Mouse (Mus musculus): ENCODE measurements at regions not wholly inside any gene's neighbourhood (a gene's known extent, or its start where the extent isn't known, plus 50 kb on each side); places are given as distances from the start of the nearest gene placed in this dataset.

DNA sequence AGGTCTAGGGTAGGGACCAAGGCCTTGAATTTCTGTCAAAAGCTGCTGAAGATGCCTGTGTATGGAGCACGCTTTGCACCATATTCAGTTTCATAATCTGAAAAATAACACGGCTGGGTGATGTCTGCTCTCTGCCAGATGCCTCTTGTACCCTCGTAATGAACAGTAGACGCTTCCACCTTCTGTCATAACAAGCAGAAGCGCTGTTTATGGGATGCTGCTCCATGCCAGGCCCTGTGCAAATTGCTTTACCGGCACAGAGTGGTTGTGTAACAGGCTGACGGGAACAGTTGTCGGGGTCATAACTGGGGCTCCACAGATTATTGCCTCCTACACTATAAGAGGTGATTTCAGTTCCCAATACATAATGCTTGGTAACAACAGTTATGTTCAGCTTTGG lies 211.5 kb upstream of the Tnp1 start:
- Histone ChIP-seq H3K4me1 (ENCODE audit: control insufficient read depth, insufficient read depth, low read length) (no peaks in the 10 kb centered on the region), H3K27me3 (ENCODE audit: control insufficient read depth, insufficient read depth, low read length) (no peaks in the 10 kb centered on the region), H3K27ac (ENCODE audit: low read depth, low read length) (no peak overlapping the region), H3K4me3 (ENCODE audit: low read depth, low read length) (no peak overlapping the region), H3K4me2 (ENCODE audit: low read depth, low read length) (no peak overlapping the region), H3K36me3 (ENCODE audit: control insufficient read depth, insufficient read depth, low read length) (no peaks in the 10 kb centered on the region), H3K9me3 (ENCODE audit: control insufficient read depth, low read length) (0 out of 2 replicates have a peak, but pooled peaks cover 3% of the 10 kb centered on the region), H3K9ac (replicated peaks; ENCODE audit: low read depth, low read length) (no peak overlapping the region)
- 91% methylated on average over 8 of the region's 8 CpGs for WGBS
- no peak for ATAC-seq (ENCODE audit: low read depth)

DNA sequence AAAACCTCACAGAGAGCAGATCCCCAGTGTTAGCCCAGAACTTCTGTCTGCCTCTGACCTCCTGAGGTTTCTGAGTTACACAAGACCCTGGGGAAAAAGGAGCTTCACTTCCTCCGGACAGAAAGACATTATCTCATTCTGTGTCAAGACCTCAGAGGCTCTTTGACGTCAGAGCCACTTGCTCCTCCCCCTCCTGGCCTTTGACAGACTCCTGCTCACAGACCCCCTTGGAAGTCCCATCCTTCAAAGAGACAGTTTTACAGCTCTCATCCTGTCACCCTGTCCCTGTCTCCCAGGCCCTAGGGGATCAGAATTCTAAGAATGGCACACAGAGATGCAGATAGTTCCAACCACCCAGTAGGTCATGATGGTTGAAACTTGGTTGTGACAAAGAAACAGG lies 206.2 kb upstream of the Tnp1 start:
- ATAC-seq (ENCODE audit: low read depth): no peak
- no peaks in the 10 kb centered on the region for H3K36me3 ChIP-seq (ENCODE audit: control insufficient read depth, insufficient read depth, low read length)
- no peak overlapping the region for H3K27ac ChIP-seq (ENCODE audit: low read depth, low read length)
- H3K9me3 ChIP-seq (ENCODE audit: control insufficient read depth, low read length): no peaks in the 10 kb centered on the region
- H3K9ac ChIP-seq (replicated peaks; ENCODE audit: low read depth, low read length): no peak overlapping the region
- H3K4me2 ChIP-seq (ENCODE audit: low read depth, low read length): no peak overlapping the region
- H3K4me1 ChIP-seq (ENCODE audit: control insufficient read depth, insufficient read depth, low read length): no peaks in the 10 kb centered on the region
- H3K27me3 ChIP-seq (ENCODE audit: control insufficient read depth, insufficient read depth, low read length): no peaks in the 10 kb centered on the region
- 5% methylated on average over 2 of the region's 2 CpGs for WGBS
- no peak overlapping the region for H3K4me3 ChIP-seq (ENCODE audit: low read depth, low read length)

DNA sequence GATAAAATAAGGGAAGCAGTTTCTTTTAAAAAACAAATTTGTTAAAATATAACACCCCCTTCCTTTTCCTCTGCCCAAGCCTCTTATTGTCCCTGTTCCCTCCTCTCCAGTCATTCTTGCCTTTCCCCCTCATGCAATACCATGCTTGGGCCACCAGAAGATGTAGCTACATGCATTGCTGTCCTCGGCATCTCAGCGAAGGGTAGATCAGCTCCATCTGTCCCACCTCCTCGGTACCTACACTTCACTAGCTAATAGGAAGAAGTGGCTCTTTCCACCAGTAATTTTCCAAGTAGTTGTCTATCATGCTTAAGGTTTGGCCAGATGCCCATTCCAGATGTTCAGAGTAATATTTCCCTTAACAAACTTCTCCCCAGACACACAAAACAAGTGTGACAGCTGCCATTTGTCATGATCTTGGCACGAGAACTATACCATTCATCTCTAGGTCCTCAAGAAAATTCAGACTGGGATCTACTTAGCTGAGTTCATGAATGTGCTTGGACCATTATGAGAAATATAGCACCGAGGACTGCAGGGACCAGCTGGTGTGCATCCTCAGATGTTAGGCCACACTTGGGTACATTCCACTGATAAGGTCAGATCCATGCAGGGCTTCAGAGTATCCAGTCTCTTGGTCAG lies 198.7 kb upstream of the Tnp1 start:
- no peak for ATAC-seq (ENCODE audit: low read depth)
- Histone ChIP-seq H3K4me2 (ENCODE audit: low read depth, low read length) (no peak overlapping the region), H3K27me3 (ENCODE audit: control insufficient read depth, insufficient read depth, low read length) (no peaks in the 10 kb centered on the region), H3K9ac (replicated peaks; ENCODE audit: low read depth, low read length) (no peak overlapping the region), H3K4me1 (ENCODE audit: control insufficient read depth, insufficient read depth, low read length) (no peaks in the 10 kb centered on the region), H3K27ac (ENCODE audit: low read depth, low read length) (no peak overlapping the region), H3K4me3 (ENCODE audit: low read depth, low read length) (no peak overlapping the region), H3K9me3 (ENCODE audit: control insufficient read depth, low read length) (no peaks in the 10 kb centered on the region), H3K36me3 (ENCODE audit: control insufficient read depth, insufficient read depth, low read length) (no peaks in the 10 kb centered on the region)
- 72% methylated on average over 5 of the region's 5 CpGs for WGBS

DNA sequence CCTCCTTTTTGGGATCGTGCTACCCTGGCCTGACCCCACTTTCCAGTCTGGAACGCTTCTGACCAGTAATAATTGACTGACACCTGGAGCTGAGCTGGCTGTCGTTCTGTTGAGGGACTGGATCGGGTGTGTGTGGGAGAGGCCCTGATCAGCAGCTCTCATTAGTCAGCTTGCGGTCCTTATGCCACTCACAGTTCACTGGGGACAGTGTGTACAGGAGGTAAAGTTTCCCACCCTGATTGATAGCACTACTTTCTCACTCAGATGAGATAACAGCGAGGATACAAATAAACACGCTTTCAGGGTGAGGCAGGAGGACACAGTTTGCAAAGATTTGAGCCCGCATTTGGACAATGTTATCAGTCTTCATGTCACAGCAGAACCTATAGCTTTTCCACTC lies 191.7 kb upstream of the Tnp1 start:
- WGBS: 87% methylated on average over 8 of the region's 8 CpGs
- Histone ChIP-seq H3K4me3 (ENCODE audit: low read depth, low read length) (no peak overlapping the region), H3K36me3 (ENCODE audit: control insufficient read depth, insufficient read depth, low read length) (no peaks in the 10 kb centered on the region), H3K4me1 (ENCODE audit: control insufficient read depth, insufficient read depth, low read length) (no peaks in the 10 kb centered on the region), H3K9me3 (ENCODE audit: control insufficient read depth, low read length) (no peaks in the 10 kb centered on the region), H3K27me3 (ENCODE audit: control insufficient read depth, insufficient read depth, low read length) (no peaks in the 10 kb centered on the region), H3K27ac (ENCODE audit: low read depth, low read length) (no peak overlapping the region), H3K9ac (replicated peaks; ENCODE audit: low read depth, low read length) (no peak overlapping the region), H3K4me2 (ENCODE audit: low read depth, low read length) (no peak overlapping the region)
- no peak for ATAC-seq (ENCODE audit: low read depth)

DNA sequence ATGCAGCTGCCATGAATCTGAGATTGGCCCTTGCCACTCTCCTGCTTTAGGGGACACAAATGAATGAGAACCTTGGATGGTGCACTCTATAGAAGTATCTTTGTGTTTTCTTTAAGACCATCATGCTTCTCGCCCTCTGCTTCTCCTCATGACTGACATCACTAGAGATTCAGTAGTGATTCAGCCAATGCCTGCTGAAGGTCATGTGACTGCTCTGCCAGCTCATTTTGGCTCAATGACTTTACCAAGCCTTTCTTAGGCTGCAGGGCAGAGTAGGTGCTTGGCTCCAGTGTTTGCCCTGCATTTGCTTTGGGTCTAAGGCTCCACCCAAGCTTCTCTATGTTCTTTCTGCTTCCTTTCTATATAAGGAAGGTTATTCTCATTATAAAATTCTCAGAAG lies 190.1 kb upstream of the Tnp1 start:
- Histone ChIP-seq H3K4me1 (ENCODE audit: control insufficient read depth, insufficient read depth, low read length) (no peaks in the 10 kb centered on the region), H3K27ac (ENCODE audit: low read depth, low read length) (no peak overlapping the region), H3K4me3 (ENCODE audit: low read depth, low read length) (no peak overlapping the region), H3K9ac (replicated peaks; ENCODE audit: low read depth, low read length) (no peak overlapping the region), H3K36me3 (ENCODE audit: control insufficient read depth, insufficient read depth, low read length) (no peaks in the 10 kb centered on the region), H3K27me3 (ENCODE audit: control insufficient read depth, insufficient read depth, low read length) (no peaks in the 10 kb centered on the region), H3K9me3 (ENCODE audit: control insufficient read depth, low read length) (no peaks in the 10 kb centered on the region), H3K4me2 (ENCODE audit: low read depth, low read length) (no peak overlapping the region)
- ATAC-seq (ENCODE audit: low read depth): no peak
- 93% methylated on average over 1 of the region's 1 CpGs for WGBS

DNA sequence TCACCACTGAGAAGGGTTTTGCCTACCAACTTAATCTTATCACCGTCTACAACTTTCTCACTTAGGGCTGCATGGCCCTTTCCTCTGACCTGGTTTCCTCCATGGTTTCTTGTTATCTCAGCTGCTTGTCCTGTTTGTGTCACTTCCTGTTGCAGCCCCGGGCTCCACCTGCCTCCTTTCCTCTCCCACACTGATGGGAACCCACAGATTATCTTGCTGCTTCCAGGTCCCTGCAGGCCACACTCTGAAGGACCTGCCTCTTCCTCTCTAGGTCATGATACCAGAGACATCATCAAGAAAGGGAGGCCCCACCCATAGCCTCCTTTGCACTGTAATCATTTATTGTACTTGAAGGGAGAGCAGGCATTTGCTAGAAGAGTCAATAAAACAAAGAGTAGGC lies 184.4 kb upstream of the Tnp1 start:
- no peaks in the 10 kb centered on the region for H3K27me3 ChIP-seq (ENCODE audit: control insufficient read depth, insufficient read depth, low read length)
- WGBS: 61% methylated on average over 2 of the region's 2 CpGs
- no peaks in the 10 kb centered on the region for H3K36me3 ChIP-seq (ENCODE audit: control insufficient read depth, insufficient read depth, low read length)
- H3K27ac ChIP-seq (ENCODE audit: low read depth, low read length): no peak overlapping the region
- H3K9me3 ChIP-seq (ENCODE audit: control insufficient read depth, low read length): no peaks in the 10 kb centered on the region
- no peak for ATAC-seq (ENCODE audit: low read depth)
- no peak overlapping the region for H3K4me3 ChIP-seq (ENCODE audit: low read depth, low read length)
- H3K9ac ChIP-seq (replicated peaks; ENCODE audit: low read depth, low read length): no peak overlapping the region
- no peak overlapping the region for H3K4me2 ChIP-seq (ENCODE audit: low read depth, low read length)
- H3K4me1 ChIP-seq (ENCODE audit: control insufficient read depth, insufficient read depth, low read length): no peaks in the 10 kb centered on the region

DNA sequence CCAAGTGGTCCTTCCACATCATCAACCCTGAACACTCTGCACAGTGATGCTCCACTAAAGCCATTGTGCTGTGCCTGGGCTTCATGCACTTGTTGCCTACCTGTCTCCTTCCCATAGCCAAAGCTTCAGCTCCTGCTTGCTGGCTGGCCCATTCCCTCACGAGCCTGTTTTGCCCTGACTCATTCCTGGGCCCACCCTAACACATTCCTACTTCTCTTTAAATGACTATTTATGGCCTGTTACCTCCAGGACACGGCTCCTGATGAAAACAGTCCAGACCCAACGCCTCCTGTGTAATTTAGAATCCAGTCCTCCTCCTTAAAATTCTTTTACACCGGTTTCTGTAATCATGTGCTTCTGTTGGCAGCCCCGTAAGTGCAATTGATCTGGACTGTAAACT lies 175.1 kb upstream of the Tnp1 start:
- no peak overlapping the region for H3K4me3 ChIP-seq (ENCODE audit: low read depth, low read length)
- no peak overlapping the region for H3K27ac ChIP-seq (ENCODE audit: low read depth, low read length)
- WGBS: 63% methylated on average over 5 of the region's 5 CpGs
- no peaks in the 10 kb centered on the region for H3K9me3 ChIP-seq (ENCODE audit: control insufficient read depth, low read length)
- no peak overlapping the region for H3K9ac ChIP-seq (replicated peaks; ENCODE audit: low read depth, low read length)
- no peaks in the 10 kb centered on the region for H3K4me1 ChIP-seq (ENCODE audit: control insufficient read depth, insufficient read depth, low read length)
- no peaks in the 10 kb centered on the region for H3K27me3 ChIP-seq (ENCODE audit: control insufficient read depth, insufficient read depth, low read length)
- ATAC-seq (ENCODE audit: low read depth): no peak
- no peaks in the 10 kb centered on the region for H3K36me3 ChIP-seq (ENCODE audit: control insufficient read depth, insufficient read depth, low read length)
- H3K4me2 ChIP-seq (ENCODE audit: low read depth, low read length): no peak overlapping the region

DNA sequence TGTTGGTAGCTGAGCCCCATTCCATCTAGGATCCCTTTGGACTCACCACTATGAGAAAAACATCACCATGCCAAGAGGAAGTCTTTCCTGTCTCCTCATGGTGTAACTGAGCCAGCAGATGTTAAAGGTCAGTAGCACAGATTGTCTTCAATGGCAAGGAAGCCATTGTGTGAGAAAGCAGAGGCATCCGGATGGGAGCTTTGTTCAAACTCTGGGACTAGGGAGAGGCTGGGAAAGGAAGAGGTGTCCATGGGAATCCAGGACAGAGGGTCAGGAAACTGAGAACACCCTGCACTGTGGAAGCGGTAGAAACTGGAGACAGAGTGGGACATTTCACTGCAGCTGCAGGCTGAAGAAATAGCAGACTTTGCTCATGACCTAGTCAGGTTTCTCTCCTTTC lies 173.1 kb upstream of the Tnp1 start:
- no peak overlapping the region for H3K9ac ChIP-seq (replicated peaks; ENCODE audit: low read depth, low read length)
- WGBS: 75% methylated on average over 2 of the region's 2 CpGs
- no peak overlapping the region for H3K4me2 ChIP-seq (ENCODE audit: low read depth, low read length)
- no peaks in the 10 kb centered on the region for H3K27me3 ChIP-seq (ENCODE audit: control insufficient read depth, insufficient read depth, low read length)
- H3K36me3 ChIP-seq (ENCODE audit: control insufficient read depth, insufficient read depth, low read length): no peaks in the 10 kb centered on the region
- no peak for ATAC-seq (ENCODE audit: low read depth)
- H3K4me1 ChIP-seq (ENCODE audit: control insufficient read depth, insufficient read depth, low read length): no peaks in the 10 kb centered on the region
- H3K27ac ChIP-seq (ENCODE audit: low read depth, low read length): no peak overlapping the region
- H3K4me3 ChIP-seq (ENCODE audit: low read depth, low read length): no peak overlapping the region
- H3K9me3 ChIP-seq (ENCODE audit: control insufficient read depth, low read length): no peaks in the 10 kb centered on the region

DNA sequence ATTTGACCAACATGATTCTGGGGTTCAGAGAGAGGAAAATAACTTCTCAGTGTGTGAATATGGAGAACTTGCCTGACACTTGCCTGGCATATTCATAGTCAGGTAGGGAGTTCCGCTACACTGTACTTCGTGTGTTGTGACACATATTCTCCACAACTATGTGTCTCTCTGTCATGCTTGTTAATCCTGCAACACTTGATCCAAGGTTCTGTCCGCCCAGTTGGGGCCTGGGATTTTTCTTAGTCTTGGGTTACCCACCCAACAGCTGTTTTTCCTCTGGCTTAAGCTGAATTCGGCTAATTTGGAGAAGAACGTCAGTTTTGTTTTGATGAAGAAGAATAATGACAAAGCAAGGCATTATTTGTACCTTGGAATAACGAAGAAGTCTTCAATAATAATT lies 168.8 kb upstream of the Tnp1 start:
- Histone ChIP-seq H3K4me1 (ENCODE audit: control insufficient read depth, insufficient read depth, low read length) (no peaks in the 10 kb centered on the region), H3K4me2 (ENCODE audit: low read depth, low read length) (no peak overlapping the region), H3K27ac (ENCODE audit: low read depth, low read length) (no peak overlapping the region), H3K27me3 (ENCODE audit: control insufficient read depth, insufficient read depth, low read length) (no peaks in the 10 kb centered on the region), H3K9me3 (ENCODE audit: control insufficient read depth, low read length) (no peaks in the 10 kb centered on the region), H3K9ac (replicated peaks; ENCODE audit: low read depth, low read length) (no peak overlapping the region), H3K36me3 (ENCODE audit: control insufficient read depth, insufficient read depth, low read length) (no peaks in the 10 kb centered on the region), H3K4me3 (ENCODE audit: low read depth, low read length) (no peak overlapping the region)
- WGBS: 91% methylated on average over 6 of the region's 6 CpGs
- ATAC-seq (ENCODE audit: low read depth): no peak

All from neural tube, embryonic 14.5 days (tissue).